Mouse (Mus musculus) heart, postnatal 0 days (tissue): ENCODE data around the gene Paqr7. TPM values are rescaled to one million over a fixed set of nuclear protein-coding genes. Genes with fewer than 3 reads are reported as not detected.
A peak's percentile ranks its signal among the peaks of the same experiment; 100 is the strongest.

Experiments used
- ATAC-seq: fragments of 200-750 bp; cut with Nextera tagmentation; 2 replicates; pipeline ENCODE4 v1.8.0; 2017; ENCODE audit warnings: low read depth, moderate number of reproducible peaks, moderate library complexity; ENCODE audit not compliant: insufficient read depth
- DNase-seq: peaks from one replicate; pipeline ENCODE4 v3.0.0-alpha.2; 2016; ENCODE audit warnings: low spot score
- H3K27ac ChIP-seq: fragments of 300-500 bp; sonication (generic); 2 replicates; pipeline ENCODE4 v1.5.1; 2014; ENCODE audit warnings: low read depth, mild to moderate bottlenecking
- H3K27me3 ChIP-seq: fragments of 300-500 bp; sonication (generic); 2 replicates; pipeline ENCODE4 v1.6.1; 2014; ENCODE audit warnings: low read length, mixed read lengths; ENCODE audit not compliant: control insufficient read depth, insufficient read depth
- H3K36me3 ChIP-seq: fragments of 300-500 bp; sonication (generic); replicated peaks from 2 replicates; pipeline ENCODE4 v1.6.1; 2014; ENCODE audit warnings: low read length, mixed read lengths; ENCODE audit not compliant: control insufficient read depth, insufficient read depth
- H3K4me1 ChIP-seq: fragments of 300-500 bp; sonication (generic); 2 replicates; pipeline ENCODE4 v1.6.1; 2014; ENCODE audit warnings: antibody characterized with exemption; ENCODE audit not compliant: control insufficient read depth, insufficient read depth
- H3K4me2 ChIP-seq: fragments of 300-500 bp; sonication (generic); 2 replicates; pipeline ENCODE4 v1.6.1; 2014; ENCODE audit warnings: low read depth, mild to moderate bottlenecking, low read length, moderate library complexity
- H3K4me3 ChIP-seq: fragments of 300-500 bp; sonication (generic); 2 replicates; pipeline ENCODE4 v1.5.1; 2014; ENCODE audit warnings: low read depth, low read length
- H3K9ac ChIP-seq: fragments of 300-500 bp; sonication (generic); replicated peaks from 2 replicates; pipeline ENCODE4 v1.6.1; 2014; ENCODE audit warnings: low read depth, low read length, mixed read lengths
- H3K9me3 ChIP-seq: fragments of 300-500 bp; sonication (generic); replicated peaks from 2 replicates; pipeline ENCODE4 v1.6.1; 2016; ENCODE audit warnings: low read length; ENCODE audit not compliant: control insufficient read depth
- CTCF ChIP-seq: IDR thresholded peaks from 2 replicates; pipeline ENCODE4 v1.5.1; 2016; ENCODE audit warnings: antibody characterized with exemption, control low read depth, low read depth
- EP300 ChIP-seq: IDR thresholded peaks from 2 replicates; pipeline ENCODE4 v1.6.1; 2016; ENCODE audit warnings: antibody characterized with exemption, low read depth
- WGBS: fragments of 180-500 bp; shearing (Covaris S2); extraction: QIAGEN DNeasy Blood & Tissue Kit; methylation state at CpG from one replicate; pipeline ENCODE4 v1.1.7; 2014; 5-methylcytosine and 5-hydroxymethylcytosine counted together
- polyA plus RNA-seq: library from polyadenylated mRNA; unstranded; fragments of >200 nt; fragmentation: Nextera tagmentation; extraction: Ambion mirVana; gene quantifications from 2 replicates; pipeline ENCODE4 v1.2.1, GENCODE M21; 2015
- total RNA-seq: library from RNA; depleted of rRNA; stranded (reverse); fragments of >200 nt; gene quantifications from 2 replicates; pipeline ENCODE4 v1.2.3, GENCODE M21; 2014; ENCODE audit warnings: low replicate concordance

Paqr7 gene
- total and polyA plus RNA-seq, 2 experiments from 2014 or later, result 15.4 to 25.4 TPM

GRCm38 (mm10) chr4:134526220-134526619 is 29.7 kb downstream of the Paqr7 start:
- Histone ChIP-seq H3K27me3 (no peaks in the 10 kb centered on the region), H3K4me3 (no peak overlapping the region), H3K4me2 (no peak overlapping the region), H3K9me3 (no peaks in the 10 kb centered on the region), H3K9ac (no peak overlapping the region), H3K27ac (no peak overlapping the region), H3K36me3 (peaks cover 77% of the 10 kb centered on the region), H3K4me1 (no peaks in the 10 kb centered on the region)
- WGBS, result 78% methylated on average over 5 of the region's 5 CpGs
- no peak for ATAC-seq
- no peak for DNase-seq
- TF ChIP-seq CTCF, result no peak

GRCm38 (mm10) chr4:134532928-134533327 is 36.4 kb downstream of the Paqr7 start:
- WGBS, result 49% methylated on average over 4 of the region's 4 CpGs
- peaks cover 32% of the 10 kb centered on the region for H3K36me3 ChIP-seq
- no peaks in the 10 kb centered on the region for H3K9me3 ChIP-seq
- ATAC-seq (no peak), DNase-seq (no peak)
- no peak overlapping the region for H3K4me2 ChIP-seq
- H3K27me3 ChIP-seq, result no peaks in the 10 kb centered on the region
- TF ChIP-seq CTCF, result no peak
- no peak for TF ChIP-seq EP300
- H3K4me3 ChIP-seq, result no peak overlapping the region
- H3K27ac ChIP-seq, result no peak overlapping the region
- no peak overlapping the region for H3K9ac ChIP-seq
- H3K4me1 ChIP-seq, result peaks cover 25% of the 10 kb centered on the region

- Histone ChIP-seq H3K36me3 (peaks cover 29% of the 10 kb centered on the region), H3K27ac (0 out of 2 replicates have a peak overlapping the region, but pooled peaks have one; percentile 98), H3K4me1 (peaks cover 25% of the 10 kb centered on the region), H3K9ac (peak overlapping the region; percentile 91; the same call in 1 of the 2 replicates), H3K27me3 (no peaks in the 10 kb centered on the region), H3K4me3 (peak overlapping the region; percentile 94; the same call in 1 of the 2 replicates), H3K9me3 (no peaks in the 10 kb centered on the region), H3K4me2 (peak overlapping the region; percentile 93)
- ATAC-seq, result no peak
- TF ChIP-seq CTCF (no peak), EP300 (no peak)
- WGBS, result 78% methylated on average over 4 of the region's 4 CpGs
- no peak for DNase-seq
These were observed 36.9 kb downstream of the Paqr7 start for GRCm38 (mm10) chr4:134533421-134533820.

DNA sequence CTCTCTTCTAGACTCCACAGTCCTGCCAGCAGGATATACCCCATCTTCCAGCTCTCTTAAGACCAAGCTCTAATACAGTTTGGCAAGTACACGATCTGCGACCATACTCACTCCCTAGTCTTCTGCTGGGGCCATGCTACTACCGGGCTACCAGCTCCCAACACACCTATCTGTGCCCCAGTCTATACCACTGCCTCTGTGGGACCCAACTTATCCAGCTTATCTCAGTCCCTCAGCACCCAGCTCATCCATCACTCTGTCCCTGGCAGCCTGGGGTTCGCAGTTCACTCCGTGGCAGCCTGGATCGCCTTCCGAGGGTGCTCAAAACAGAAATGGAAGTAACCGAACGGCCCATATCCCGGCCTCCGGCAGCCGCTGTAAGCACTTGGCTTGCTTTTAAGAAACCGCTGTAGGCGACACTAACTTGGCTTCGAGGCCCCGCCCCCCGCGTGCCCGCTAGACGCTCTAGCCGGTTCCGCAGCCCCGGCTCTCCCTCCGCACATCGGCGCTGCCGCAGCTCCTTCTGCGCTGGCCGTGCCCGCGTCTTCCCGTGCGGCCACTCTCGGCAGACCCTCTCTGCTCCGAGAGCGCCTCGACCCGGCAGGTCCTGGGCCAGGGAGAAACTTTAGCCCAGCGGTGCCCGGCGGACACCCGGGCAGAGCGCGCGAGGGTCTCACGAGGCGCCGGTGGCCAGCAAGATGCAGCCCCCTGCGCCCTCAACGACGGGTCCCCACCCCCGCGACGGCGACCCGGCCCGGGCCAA is 37.8 kb downstream of the Paqr7 start:
- Histone ChIP-seq H3K9me3 (no peaks in the 10 kb centered on the region), H3K4me3 (peak overlapping the region; percentile 94), H3K27ac (peak overlapping the region; percentile 98), H3K4me1 (peaks cover 25% of the 10 kb centered on the region), H3K27me3 (no peaks in the 10 kb centered on the region), H3K36me3 (peaks cover 29% of the 10 kb centered on the region), H3K9ac (peak overlapping the region; percentile 91), H3K4me2 (peak overlapping the region; percentile 93)
- TF ChIP-seq CTCF (no peak), EP300 (no peak)
- DNase-seq (peak; percentile 58), ATAC-seq (peak; percentile 12)
- WGBS, result under 1% methylated on average over 48 of the region's 57 CpGs

GRCm38 (mm10) chr4:134534932-134535786 is 38.7 kb downstream of the Paqr7 start, which contains the start of gene Mtfr1l:
Gene Mtfr1l (minus strand): TSS chr4:134535387.
- Histone ChIP-seq H3K27ac (peak within 1 kb of the TSS; percentile 98), H3K36me3 (peaks cover 21% of the 10 kb centered on the region), H3K4me3 (peak within 1 kb of the TSS; percentile 94), H3K27me3 (no peaks in the 10 kb centered on the region), H3K4me1 (peaks cover 25% of the 10 kb centered on the region), H3K9me3 (no peaks in the 10 kb centered on the region), H3K4me2 (peak within 1 kb of the TSS; percentile 93), H3K9ac (peak within 1 kb of the TSS; percentile 91)
- TF ChIP-seq EP300 (0 out of 2 replicates have a peak, but pooled peaks have one; percentile 37), CTCF (no peak)
- DNase-seq (peak; percentile 98), ATAC-seq (peak; percentile 96)
- WGBS, result under 1% methylated on average over 59 of the region's 71 CpGs
